Mouse (Mus musculus): ENCODE measurements at regions not wholly inside any gene's neighbourhood (a gene's known extent, or its start where the extent isn't known, plus 50 kb on each side); places are given as distances from the start of the nearest gene placed in this dataset.

DNA sequence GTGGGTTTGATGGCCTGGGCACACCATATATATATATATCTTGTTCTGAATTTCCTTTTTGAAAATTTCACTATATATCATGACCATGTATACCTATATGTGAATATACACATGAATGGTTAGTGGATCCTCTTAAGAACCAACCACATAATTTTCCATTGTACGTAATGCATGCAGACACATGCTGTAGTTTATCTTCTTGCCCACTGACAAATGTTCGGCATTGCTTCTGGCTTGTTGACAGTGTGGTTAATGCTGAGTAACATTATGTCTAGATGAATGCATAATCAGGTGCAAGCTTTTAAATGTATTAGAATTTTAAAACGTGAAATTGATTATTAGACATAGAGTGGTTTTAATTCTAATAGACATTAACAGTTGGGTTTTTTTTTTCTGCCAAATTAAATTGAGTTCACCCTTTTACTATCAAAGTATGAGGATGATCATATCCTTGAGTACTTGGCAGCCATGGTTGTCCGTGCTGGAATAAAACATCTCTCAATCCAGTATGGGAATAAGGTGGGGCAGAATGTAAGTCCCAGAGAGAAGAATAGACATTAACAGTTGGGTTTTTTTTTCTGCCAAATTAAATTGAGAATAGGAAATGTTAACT lies 110.3 kb downstream of the A730009L09Rik start:
- DNase-seq (ENCODE audit: low read depth, low spot score): no peak

DNA sequence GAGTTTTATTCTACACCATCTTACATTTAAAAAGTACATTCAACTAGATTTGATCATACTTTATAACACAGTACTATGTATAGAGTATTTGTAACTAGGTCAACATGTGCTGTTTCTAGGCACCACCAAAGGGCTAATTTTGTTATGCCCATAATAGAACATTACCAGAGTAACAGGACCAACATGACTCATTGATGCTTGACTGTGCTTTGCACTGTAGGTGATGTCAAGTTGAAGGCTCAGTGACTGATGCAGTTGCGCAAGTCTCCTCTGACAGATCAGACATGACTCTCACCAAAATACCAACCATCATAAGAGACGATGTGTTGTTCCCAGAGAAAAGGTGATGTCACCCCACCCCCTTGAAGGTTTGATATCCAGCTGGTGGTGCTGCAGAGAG lies 108.5 kb downstream of the Mrpl39 start:
- no peak for DNase-seq (ENCODE audit: low read depth, low spot score)

DNA sequence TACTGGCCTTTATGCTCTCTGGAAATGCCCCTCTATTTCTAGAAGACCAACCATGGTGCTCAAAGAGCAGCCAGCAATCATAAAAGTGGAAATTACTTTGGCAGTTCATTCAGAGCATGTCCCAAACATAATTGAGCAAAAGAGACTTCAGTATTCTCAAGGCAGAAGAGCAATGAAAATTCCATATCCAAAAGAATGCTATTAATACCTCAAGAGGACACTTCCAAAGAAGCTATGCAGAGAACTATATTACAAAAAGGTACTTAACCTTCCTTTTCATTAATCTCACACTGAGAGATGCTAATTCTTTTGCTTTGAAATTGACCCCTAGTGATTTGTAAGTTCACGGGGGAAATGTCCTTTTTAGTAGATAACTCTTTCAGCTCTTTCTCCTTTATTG lies 105.7 kb downstream of the Mrpl39 start:
- DNase-seq (ENCODE audit: low read depth, low spot score): no peak

DNA sequence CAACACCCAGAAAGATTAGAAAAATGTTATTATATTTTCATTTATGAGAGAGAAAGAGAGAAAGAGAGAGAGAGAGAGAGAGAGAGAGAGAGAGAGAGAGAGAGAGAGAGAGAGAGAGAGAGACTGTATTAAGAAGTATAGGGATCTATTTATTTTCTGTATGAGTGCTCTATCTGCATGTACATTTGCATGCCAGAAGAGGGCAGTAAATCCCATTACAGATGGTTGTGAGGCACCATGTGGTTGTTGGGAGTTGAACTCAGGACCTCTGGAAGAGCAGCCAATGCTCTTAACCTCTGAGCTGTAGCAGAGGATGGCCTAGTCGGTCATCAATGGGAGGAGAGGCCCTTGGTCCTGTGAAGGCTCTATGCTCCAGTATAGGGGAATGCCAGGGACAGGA lies 91.1 kb downstream of the Mrpl39 start:
- peak; percentile 68 for DNase-seq (ENCODE audit: low read depth, low spot score)

DNA sequence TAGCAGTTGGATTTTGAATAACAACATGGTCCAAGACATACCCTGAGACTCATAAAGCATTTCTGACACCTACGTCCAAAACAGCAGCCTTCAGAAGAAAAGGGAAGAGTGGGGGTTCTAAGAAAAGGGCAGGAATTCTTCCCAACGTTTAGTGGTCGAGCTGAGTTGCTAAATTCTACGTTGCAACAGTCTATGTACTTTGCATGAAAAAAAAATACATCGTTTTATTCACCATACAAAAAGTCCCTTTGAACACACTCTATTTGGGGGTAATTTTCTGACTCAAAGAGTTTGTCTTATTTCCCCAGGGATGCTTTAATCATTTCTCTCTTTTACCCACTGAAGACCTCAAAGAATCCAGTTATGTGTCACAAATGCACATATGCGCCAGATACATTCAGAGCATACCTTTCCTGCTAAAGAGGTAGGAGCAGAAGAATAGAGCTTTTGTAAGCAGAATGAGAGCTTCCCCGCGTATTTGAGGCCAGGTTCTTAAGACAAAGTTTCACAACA lies 89.3 kb downstream of the Mrpl39 start:
- no peak for DNase-seq (ENCODE audit: low read depth, low spot score)

DNA sequence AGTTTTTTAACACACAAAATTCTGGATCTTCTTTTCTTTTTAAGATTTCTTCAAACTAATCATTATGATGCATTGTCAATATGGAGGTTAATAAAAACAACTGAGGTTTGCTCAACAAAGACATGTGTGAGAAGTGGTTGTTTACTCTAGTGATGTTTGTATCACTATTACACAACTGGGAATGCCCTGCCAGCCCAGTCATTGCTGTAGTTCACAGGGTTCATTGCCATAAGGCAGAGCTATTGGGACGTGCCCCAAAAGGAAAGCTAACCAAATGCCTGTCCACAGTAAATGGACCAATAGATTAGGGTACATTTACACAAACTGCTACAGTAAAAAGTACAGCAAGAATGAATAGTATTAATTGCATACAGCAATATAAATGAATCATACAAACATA lies 84.9 kb downstream of the Mrpl39 start:
- DNase-seq (ENCODE audit: low read depth, low spot score): no peak

DNA sequence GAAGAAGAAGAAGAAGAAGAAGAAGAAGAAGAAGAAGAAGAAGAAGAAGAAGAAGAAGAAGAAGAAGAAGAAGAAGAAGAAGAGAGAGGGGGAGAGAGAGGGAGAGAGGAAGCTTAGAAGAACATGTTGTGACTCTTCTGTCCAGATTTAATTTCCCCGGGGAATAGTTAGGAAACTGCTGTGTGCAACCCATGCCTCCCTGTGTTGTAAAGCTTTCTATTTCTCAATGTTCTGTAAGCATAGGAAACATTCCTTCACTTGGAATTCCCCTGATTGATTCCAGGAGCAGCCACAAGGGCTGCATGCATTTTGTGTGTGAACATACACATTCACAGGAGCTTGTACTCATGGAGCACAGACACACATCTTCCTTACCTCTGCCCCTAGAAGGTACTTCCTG lies 81.7 kb downstream of the Mrpl39 start:
- no peak for DNase-seq (ENCODE audit: low read depth, low spot score)

DNA sequence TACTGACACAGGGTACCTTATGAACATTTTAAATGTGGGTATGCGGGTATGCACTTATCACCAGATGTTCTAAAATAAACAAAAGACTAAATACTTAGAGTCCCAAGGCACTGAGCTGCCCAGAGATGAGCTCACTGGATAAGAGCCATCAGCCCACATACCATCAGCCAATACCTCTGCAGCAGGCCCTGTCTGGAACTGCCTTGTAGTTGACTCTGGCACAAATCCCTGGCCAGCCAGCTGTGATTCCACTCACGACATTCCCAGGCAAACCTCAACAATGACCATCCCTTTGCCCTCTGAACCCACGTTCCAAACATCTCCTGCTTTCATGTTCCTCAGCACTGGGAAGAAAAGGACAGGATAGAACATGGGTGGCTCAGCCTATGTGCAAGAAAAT lies 73.7 kb downstream of the Mrpl39 start:
- no peak for DNase-seq (ENCODE audit: low read depth, low spot score)

DNA sequence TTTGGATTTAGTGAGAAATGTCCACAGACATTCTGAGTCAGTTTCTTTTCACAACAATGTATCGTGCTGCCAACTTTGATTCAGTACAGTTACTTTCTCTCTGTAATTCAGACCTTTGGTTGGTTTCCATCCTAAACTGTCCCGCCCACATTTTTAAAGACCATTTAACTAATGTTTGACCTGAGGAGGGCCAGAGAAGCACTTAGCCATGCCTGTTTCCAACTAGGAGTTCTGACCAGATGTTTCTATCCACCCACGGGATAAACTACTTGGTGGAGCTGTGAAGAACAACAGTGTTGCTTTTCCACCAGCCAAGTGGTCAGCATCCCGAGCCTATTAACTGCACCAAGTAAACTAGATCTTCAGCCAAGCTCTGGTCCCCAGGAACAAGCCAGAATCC lies 72.0 kb downstream of the Mrpl39 start:
- DNase-seq (ENCODE audit: low read depth, low spot score): no peak

Measured in CD4-positive, CD25-positive, alpha-beta regulatory T cell, adult 2 months (primary cell).